Mouse (Mus musculus) heart, postnatal 0 days (tissue): ENCODE results near the gene Acoxl. TPM values are rescaled to one million over a fixed set of nuclear protein-coding genes. Genes with fewer than 3 reads are reported as not detected.

Source experiments
- ATAC-seq: fragments of 200-750 bp; cut with Nextera tagmentation; 2 replicates; pipeline ENCODE4 v1.8.0; 2017; ENCODE audit warnings: low read depth, moderate number of reproducible peaks, moderate library complexity; ENCODE audit not compliant: insufficient read depth
- DNase-seq: peaks from one replicate; pipeline ENCODE4 v3.0.0-alpha.2; 2016; ENCODE audit warnings: low spot score
- H3K27ac ChIP-seq: fragments of 300-500 bp; sonication (generic); 2 replicates; pipeline ENCODE4 v1.5.1; 2014; ENCODE audit warnings: low read depth, mild to moderate bottlenecking
- H3K27me3 ChIP-seq: fragments of 300-500 bp; sonication (generic); 2 replicates; pipeline ENCODE4 v1.6.1; 2014; ENCODE audit warnings: low read length, mixed read lengths; ENCODE audit not compliant: control insufficient read depth, insufficient read depth
- H3K36me3 ChIP-seq: fragments of 300-500 bp; sonication (generic); replicated peaks from 2 replicates; pipeline ENCODE4 v1.6.1; 2014; ENCODE audit warnings: low read length, mixed read lengths; ENCODE audit not compliant: control insufficient read depth, insufficient read depth
- H3K4me1 ChIP-seq: fragments of 300-500 bp; sonication (generic); 2 replicates; pipeline ENCODE4 v1.6.1; 2014; ENCODE audit warnings: antibody characterized with exemption; ENCODE audit not compliant: control insufficient read depth, insufficient read depth
- H3K4me2 ChIP-seq: fragments of 300-500 bp; sonication (generic); 2 replicates; pipeline ENCODE4 v1.6.1; 2014; ENCODE audit warnings: low read depth, mild to moderate bottlenecking, low read length, moderate library complexity
- H3K4me3 ChIP-seq: fragments of 300-500 bp; sonication (generic); 2 replicates; pipeline ENCODE4 v1.5.1; 2014; ENCODE audit warnings: low read depth, low read length
- H3K9ac ChIP-seq: fragments of 300-500 bp; sonication (generic); replicated peaks from 2 replicates; pipeline ENCODE4 v1.6.1; 2014; ENCODE audit warnings: low read depth, low read length, mixed read lengths
- H3K9me3 ChIP-seq: fragments of 300-500 bp; sonication (generic); replicated peaks from 2 replicates; pipeline ENCODE4 v1.6.1; 2016; ENCODE audit warnings: low read length; ENCODE audit not compliant: control insufficient read depth
- CTCF ChIP-seq: IDR thresholded peaks from 2 replicates; pipeline ENCODE4 v1.5.1; 2016; ENCODE audit warnings: antibody characterized with exemption, control low read depth, low read depth
- EP300 ChIP-seq: IDR thresholded peaks from 2 replicates; pipeline ENCODE4 v1.6.1; 2016; ENCODE audit warnings: antibody characterized with exemption, low read depth
- WGBS: fragments of 180-500 bp; shearing (Covaris S2); extraction: QIAGEN DNeasy Blood & Tissue Kit; methylation state at CpG from one replicate; pipeline ENCODE4 v1.1.7; 2014; 5-methylcytosine and 5-hydroxymethylcytosine counted together
- polyA plus RNA-seq: library from polyadenylated mRNA; unstranded; fragments of >200 nt; fragmentation: Nextera tagmentation; extraction: Ambion mirVana; gene quantifications from 2 replicates; pipeline ENCODE4 v1.2.1, GENCODE M21; 2015
- total RNA-seq: library from RNA; depleted of rRNA; stranded (reverse); fragments of >200 nt; gene quantifications from 2 replicates; pipeline ENCODE4 v1.2.3, GENCODE M21; 2014; ENCODE audit warnings: low replicate concordance

Gene Acoxl
- total and polyA plus RNA-seq, 2 experiments from 2014 or later, result 0.37 TPM; not detected in 1

DNA sequence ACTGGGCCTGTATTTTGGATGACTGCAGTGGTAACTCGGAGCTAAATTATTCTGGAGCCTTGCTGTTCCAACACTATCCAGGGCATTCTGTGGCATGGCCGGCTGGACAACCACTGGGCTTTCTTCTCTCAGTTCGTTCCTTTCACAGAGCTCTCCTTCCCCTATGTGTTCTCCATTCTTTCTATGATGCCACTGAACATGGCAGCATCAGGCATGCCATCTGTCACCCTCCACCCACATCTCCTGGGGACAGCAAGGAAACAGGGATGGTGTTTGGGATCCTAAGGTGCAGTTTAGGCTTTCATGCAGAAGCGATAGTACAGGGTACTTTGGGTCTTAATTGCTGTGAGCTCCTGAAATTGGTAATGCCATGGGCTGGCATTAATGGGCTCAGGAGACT lies 71.1 kb downstream of the Acoxl start:
- Histone ChIP-seq H3K4me2 (no peak overlapping the region), H3K9me3 (no peaks in the 10 kb centered on the region), H3K36me3 (no peaks in the 10 kb centered on the region), H3K4me3 (no peak overlapping the region), H3K4me1 (no peaks in the 10 kb centered on the region; the same call in 1 of the 2 replicates), H3K9ac (no peak overlapping the region), H3K27me3 (no peaks in the 10 kb centered on the region), H3K27ac (no peak overlapping the region)
- DNase-seq (no peak), ATAC-seq (no peak)
- TF ChIP-seq EP300, result no peak
- TF ChIP-seq CTCF, result no peak
- 89% methylated on average over 4 of the region's 4 CpGs for WGBS

DNA sequence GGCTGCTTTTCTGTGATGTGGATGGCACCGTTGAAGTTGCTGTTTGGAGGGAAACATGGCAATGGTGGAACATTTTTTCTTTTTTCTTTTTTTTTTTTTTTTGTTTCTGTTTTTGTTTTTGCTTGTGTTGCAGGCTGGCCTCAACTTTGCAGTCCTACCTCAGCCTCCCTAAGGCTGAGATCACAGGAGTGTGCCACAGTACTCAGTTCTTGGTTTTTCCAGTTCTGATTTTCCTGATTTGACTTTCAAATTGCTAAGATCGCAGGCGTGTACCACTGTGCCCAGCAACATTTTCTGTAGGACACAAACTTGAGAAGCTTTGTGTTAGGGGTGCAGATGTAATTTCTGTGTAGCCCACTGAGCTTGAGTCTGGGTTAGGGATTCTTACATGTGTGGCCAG lies 72.9 kb downstream of the Acoxl start:
- no peak overlapping the region for H3K4me3 ChIP-seq
- no peaks in the 10 kb centered on the region for H3K27me3 ChIP-seq
- ATAC-seq (no peak), DNase-seq (no peak)
- no peak overlapping the region for H3K4me2 ChIP-seq
- WGBS, result 91% methylated on average over 3 of the region's 3 CpGs
- no peaks in the 10 kb centered on the region for H3K36me3 ChIP-seq
- no peak overlapping the region for H3K9ac ChIP-seq
- no peak overlapping the region for H3K27ac ChIP-seq
- no peaks in the 10 kb centered on the region; the same call in 1 of the 2 replicates for H3K4me1 ChIP-seq
- TF ChIP-seq EP300 (no peak), CTCF (no peak)
- no peaks in the 10 kb centered on the region for H3K9me3 ChIP-seq

DNA sequence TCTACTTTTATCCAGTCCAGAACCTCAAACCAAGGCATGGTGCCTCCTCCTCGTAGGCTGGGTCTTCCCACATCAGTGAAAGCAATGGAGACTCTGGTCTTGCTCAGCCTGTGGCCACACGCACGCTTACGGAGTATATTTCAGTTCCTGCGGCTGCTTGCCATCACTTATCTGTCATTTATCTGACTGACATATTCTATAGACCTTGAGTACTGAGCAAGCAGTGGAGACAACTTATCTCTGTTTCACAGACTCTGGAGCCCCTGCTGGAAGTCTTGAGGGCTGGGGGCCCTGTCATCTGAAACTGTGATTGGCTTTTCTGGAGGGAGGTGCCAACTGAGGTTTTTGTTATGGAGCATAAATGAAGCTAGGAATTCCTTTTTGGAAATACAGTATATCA lies 75.4 kb downstream of the Acoxl start:
- H3K4me2 ChIP-seq, result no peak overlapping the region
- H3K27me3 ChIP-seq, result no peaks in the 10 kb centered on the region
- no peak overlapping the region for H3K9ac ChIP-seq
- no peak overlapping the region for H3K4me3 ChIP-seq
- H3K36me3 ChIP-seq, result no peaks in the 10 kb centered on the region
- WGBS, result 35% methylated on average over 5 of the region's 5 CpGs
- H3K9me3 ChIP-seq, result no peaks in the 10 kb centered on the region
- ATAC-seq (no peak), DNase-seq (no peak)
- no peak overlapping the region for H3K27ac ChIP-seq
- TF ChIP-seq EP300, result no peak
- no peak for TF ChIP-seq CTCF
- H3K4me1 ChIP-seq, result no peaks in the 10 kb centered on the region

- 48% methylated on average over 7 of the region's 7 CpGs for WGBS
- H3K4me3 ChIP-seq, result no peak overlapping the region
- H3K4me1 ChIP-seq, result no peaks in the 10 kb centered on the region
- H3K9me3 ChIP-seq, result no peaks in the 10 kb centered on the region
- H3K27me3 ChIP-seq, result no peaks in the 10 kb centered on the region
- no peak for TF ChIP-seq CTCF
- no peak for TF ChIP-seq EP300
- H3K27ac ChIP-seq, result no peak overlapping the region
- no peak overlapping the region for H3K9ac ChIP-seq
- no peak for ATAC-seq
- no peaks in the 10 kb centered on the region for H3K36me3 ChIP-seq
- DNase-seq, result no peak
- no peak overlapping the region for H3K4me2 ChIP-seq
These were observed 78.2 kb downstream of the Acoxl start for GRCm38 (mm10) chr2:127916804-127917410.

GRCm38 (mm10) chr2:127919740-127920139 lies 81.1 kb downstream of the Acoxl start:
- H3K27ac ChIP-seq, result no peak overlapping the region
- no peak overlapping the region for H3K9ac ChIP-seq
- H3K27me3 ChIP-seq, result no peaks in the 10 kb centered on the region
- no peak overlapping the region for H3K4me2 ChIP-seq
- no peaks in the 10 kb centered on the region for H3K4me1 ChIP-seq
- DNase-seq (no peak), ATAC-seq (no peak)
- H3K36me3 ChIP-seq, result no peaks in the 10 kb centered on the region
- TF ChIP-seq CTCF, result no peak
- no peak for TF ChIP-seq EP300
- no peak overlapping the region for H3K4me3 ChIP-seq
- WGBS, result 84% methylated on average over 1 of the region's 1 CpGs
- no peaks in the 10 kb centered on the region for H3K9me3 ChIP-seq
